Mouse (Mus musculus) ES-Bruce4 (cell line): ENCODE results near the gene Plscr3. TPM values are rescaled to one million over a fixed set of nuclear protein-coding genes. Genes with fewer than 3 reads are reported as not detected.
A peak's percentile ranks its signal among the peaks of the same experiment; 100 is the strongest.

ENCODE experiments used
- H3K27ac ChIP-seq: 2 replicates; pipeline ENCODE4 v1.5.1; 2012; ENCODE audit warnings: low read length, inconsistent platforms; ENCODE audit not compliant: insufficient read depth
- H3K27me3 ChIP-seq: 2 replicates; pipeline ENCODE4 v1.6.1; 2012; ENCODE audit warnings: mild to moderate bottlenecking, low read length, inconsistent platforms; ENCODE audit not compliant: control insufficient read depth, poor library complexity, insufficient read depth, severe bottlenecking
- H3K36me3 ChIP-seq: 2 replicates; pipeline ENCODE4 v1.6.1; 2012; ENCODE audit warnings: inconsistent platforms, mild to moderate bottlenecking, low read length, moderate library complexity; ENCODE audit not compliant: control insufficient read depth, poor library complexity, insufficient read depth, severe bottlenecking
- H3K4me1 ChIP-seq: one replicate; pipeline ENCODE4 v1.8.1; 2011; ENCODE audit warnings: low read length; ENCODE audit not compliant: control insufficient read depth, insufficient read depth
- H3K4me3 ChIP-seq: 2 replicates; pipeline ENCODE4 v1.5.1; 2011; ENCODE audit warnings: low read depth, mild to moderate bottlenecking, low read length
- H3K9ac ChIP-seq: 2 replicates; pipeline ENCODE4 v1.6.1; 2012; ENCODE audit warnings: low read depth, mild to moderate bottlenecking, inconsistent platforms; ENCODE audit not compliant: poor library complexity, severe bottlenecking
- H3K9me3 ChIP-seq: replicated peaks from 2 replicates; pipeline ENCODE4 v1.6.1; 2012; ENCODE audit warnings: mild to moderate bottlenecking, low read length, inconsistent platforms; ENCODE audit not compliant: control insufficient read depth, poor library complexity, insufficient read depth, severe bottlenecking
- CTCF ChIP-seq: IDR thresholded peaks from one replicate; pipeline ENCODE4 v1.8.1; 2011; ENCODE audit warnings: low read depth, low read length
- EP300 ChIP-seq: IDR thresholded peaks from 2 replicates; pipeline ENCODE4 v1.6.1; 2011; ENCODE audit warnings: low read depth, low read length; ENCODE audit not compliant: insufficient read depth
- POLR2A ChIP-seq: IDR thresholded peaks from one replicate; pipeline ENCODE4 v1.8.1; 2011; ENCODE audit warnings: low read length; ENCODE audit not compliant: insufficient read depth
- polyA plus RNA-seq: library from polyadenylated mRNA; stranded (reverse); fragments of >200 nt; gene quantifications from 2 replicates; pipeline ENCODE4 v1.2.4, GENCODE M21; 2011; ENCODE audit warnings: low read depth; ENCODE audit not compliant: missing spikeins, insufficient read depth, insufficient read length

The Plscr3 gene
- polyA plus RNA-seq, 1 experiment, result 27.2 TPM

DNA sequence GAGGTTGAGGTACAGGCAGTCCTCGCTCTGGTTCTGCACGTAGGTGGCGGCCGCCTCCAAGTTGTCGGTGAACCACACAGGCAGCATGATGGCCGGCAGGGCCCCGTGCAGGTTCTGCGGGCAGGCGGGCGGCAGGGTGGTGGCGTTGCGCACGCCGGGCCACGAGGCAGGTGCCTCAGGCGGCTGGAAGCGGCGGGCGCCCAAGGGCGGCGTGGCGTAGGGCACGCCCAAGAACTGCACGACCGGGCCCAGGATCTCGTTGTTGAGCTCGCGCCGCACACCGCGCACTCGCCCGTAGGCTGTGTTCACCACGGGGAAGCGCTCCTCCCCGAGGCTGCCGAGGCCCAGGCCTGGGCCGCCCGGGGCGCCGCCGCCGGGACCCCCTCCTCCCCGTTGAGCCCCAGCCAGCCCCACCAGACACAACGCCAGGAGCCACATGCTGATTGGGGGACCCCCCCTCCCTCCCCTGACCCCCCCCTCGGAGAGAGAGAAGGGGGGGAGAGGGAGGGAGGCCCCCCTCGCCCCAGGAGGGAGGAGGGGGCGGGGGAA is 12.1 kb upstream of the Plscr3 start:
- Histone ChIP-seq H3K9ac (peak overlapping the region; percentile 19), H3K9me3 (no peaks in the 10 kb centered on the region), H3K4me3 (peak overlapping the region; percentile 54), H3K4me1 (peaks cover 3% of the 10 kb centered on the region), H3K27ac (no peak overlapping the region), H3K27me3 (no peaks in the 10 kb centered on the region), H3K36me3 (no peaks in the 10 kb centered on the region)
- TF ChIP-seq EP300, result no peak
- no peak for TF ChIP-seq POLR2A
- TF ChIP-seq CTCF, result no peak

DNA sequence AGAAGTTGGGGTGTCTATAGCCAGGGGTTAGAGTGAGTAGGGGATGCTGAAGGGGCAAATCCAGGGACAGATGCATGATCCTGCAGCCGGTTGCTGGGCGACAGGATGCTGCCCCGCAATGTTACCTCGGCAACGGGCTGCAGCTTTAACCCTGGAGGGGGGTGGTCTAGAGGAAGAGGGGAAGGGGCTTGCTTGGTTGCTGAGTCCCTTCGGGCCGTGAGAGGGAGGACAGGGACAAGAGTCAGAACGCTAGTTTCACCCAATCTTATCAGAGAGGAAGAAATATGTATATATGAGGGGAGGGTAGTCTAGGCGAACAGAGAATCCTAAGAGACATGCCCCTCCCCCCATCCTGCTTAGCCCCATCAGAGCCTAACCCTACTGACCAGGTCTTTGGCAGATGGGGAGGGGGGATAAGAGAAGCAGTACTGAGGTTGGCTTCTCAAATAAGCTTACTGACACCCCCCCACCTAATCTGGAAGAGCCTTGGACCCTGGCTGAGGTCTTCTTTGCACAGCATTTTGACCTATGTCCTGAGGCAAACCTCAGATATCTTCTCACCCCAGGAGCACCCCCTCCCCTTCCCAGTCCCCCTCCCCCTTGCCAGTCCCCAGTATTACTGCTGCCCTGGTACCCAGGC is 10.7 kb upstream of the Plscr3 start:
- H3K27ac ChIP-seq, result no peak overlapping the region
- H3K4me1 ChIP-seq, result no peaks in the 10 kb centered on the region
- no peaks in the 10 kb centered on the region for H3K9me3 ChIP-seq
- no peaks in the 10 kb centered on the region for H3K36me3 ChIP-seq
- H3K9ac ChIP-seq, result no peak overlapping the region
- no peak overlapping the region for H3K4me3 ChIP-seq
- TF ChIP-seq POLR2A (no peak), EP300 (no peak), CTCF (no peak)
- no peaks in the 10 kb centered on the region for H3K27me3 ChIP-seq

DNA sequence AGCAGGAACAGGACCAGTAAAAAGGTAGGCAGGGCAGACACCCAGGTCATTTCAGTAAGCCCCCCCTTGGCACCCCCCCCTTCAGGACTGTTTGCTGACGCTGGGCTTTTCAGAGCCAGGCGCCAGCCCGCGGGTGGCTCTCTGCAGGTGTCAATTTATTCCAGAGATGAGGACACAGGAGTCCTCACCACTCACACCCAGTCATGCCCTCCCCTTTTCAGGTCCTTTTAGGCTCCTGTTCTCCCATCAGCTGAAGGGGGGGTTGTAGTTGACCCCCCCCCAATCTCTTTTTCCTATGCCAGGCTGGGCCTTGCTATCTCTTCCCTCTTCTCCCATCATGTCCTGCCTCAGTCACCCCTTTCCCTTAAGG is 10.2 kb upstream of the Plscr3 start:
- Histone ChIP-seq H3K4me3 (no peak overlapping the region), H3K9me3 (no peaks in the 10 kb centered on the region), H3K4me1 (no peaks in the 10 kb centered on the region), H3K27me3 (no peaks in the 10 kb centered on the region), H3K9ac (no peak overlapping the region), H3K36me3 (no peaks in the 10 kb centered on the region), H3K27ac (no peak overlapping the region)
- TF ChIP-seq EP300 (no peak), CTCF (no peak), POLR2A (no peak)

DNA sequence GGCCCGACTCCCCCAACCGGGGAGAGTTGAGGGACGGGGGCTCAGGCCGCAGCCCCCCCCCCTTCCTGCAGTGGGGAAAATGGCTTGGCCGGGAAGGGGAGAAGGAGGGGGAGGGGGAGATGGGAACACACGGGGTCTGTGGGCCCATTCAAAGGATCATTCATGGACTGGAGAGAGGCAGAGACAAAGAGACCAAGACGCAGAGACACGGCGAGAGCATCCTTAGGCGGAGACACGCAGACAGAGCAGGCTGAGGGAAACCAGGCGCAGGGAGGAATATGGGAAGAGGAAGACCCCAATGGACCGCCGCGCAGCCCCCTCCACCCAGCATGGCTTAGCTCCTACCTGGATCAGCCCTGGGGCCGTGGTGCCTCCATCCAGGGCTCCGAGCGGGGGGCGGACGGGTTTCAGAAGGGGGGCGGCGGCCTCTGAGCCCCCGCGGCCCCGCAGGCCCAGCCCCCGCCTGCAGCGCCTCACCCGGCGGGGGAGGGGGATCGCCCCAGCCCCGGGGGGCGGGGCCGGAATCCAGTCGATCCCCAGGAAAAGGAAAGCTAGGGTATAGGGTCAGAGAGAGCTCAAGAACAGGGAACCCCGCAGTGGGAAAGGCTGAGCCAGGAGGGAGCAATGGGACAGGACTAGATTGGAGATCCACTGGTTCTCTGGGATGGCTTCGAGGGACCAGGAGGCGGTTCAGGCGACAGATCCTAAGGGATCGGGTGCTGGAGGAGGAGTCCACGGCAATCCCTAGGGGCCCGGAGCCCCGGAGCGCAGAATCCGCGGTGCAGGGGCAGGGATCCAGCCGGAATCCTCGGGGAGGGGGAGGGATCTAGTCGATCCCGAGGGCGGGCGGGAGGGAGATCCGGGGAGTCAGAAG is 9.2 kb upstream of the Plscr3 start:
- no peaks in the 10 kb centered on the region for H3K4me1 ChIP-seq
- no peaks in the 10 kb centered on the region for H3K9me3 ChIP-seq
- H3K4me3 ChIP-seq, result peak overlapping the region; percentile 79
- H3K27ac ChIP-seq, result no peak overlapping the region
- H3K27me3 ChIP-seq, result no peaks in the 10 kb centered on the region
- TF ChIP-seq EP300 (no peak), CTCF (no peak), POLR2A (no peak)
- peak overlapping the region; percentile 94 for H3K9ac ChIP-seq
- no peaks in the 10 kb centered on the region for H3K36me3 ChIP-seq

DNA sequence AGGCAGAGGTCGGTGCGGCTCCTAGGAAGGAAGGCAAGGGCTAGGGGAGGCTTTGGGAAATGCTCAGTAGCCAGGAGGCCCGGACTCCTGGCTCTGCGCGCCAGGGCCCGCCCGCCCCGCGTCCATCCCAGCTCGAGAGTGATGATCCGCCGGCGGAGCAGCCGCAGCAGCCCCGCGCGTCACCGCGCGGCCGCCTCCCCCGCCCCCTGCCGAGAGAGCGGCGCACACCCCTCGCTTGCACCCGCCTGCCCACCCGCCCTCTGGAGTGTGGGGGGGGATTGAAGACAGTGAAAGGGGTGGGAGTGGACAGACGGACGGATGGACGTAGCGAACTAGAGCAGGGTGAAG is 8.6 kb upstream of the Plscr3 start, which contains the start of gene Nlgn2:
Nlgn2 (minus strand) TSS at position 181 of the 348 bp plus-strand sequence.
- Histone ChIP-seq H3K27me3 (no peaks in the 10 kb centered on the region), H3K9ac (peak within 1 kb of the TSS; percentile 94), H3K4me1 (no peaks in the 10 kb centered on the region), H3K36me3 (no peaks in the 10 kb centered on the region), H3K27ac (peak within 1 kb of the TSS; percentile 49), H3K4me3 (peak within 1 kb of the TSS; percentile 96), H3K9me3 (no peaks in the 10 kb centered on the region)
- TF ChIP-seq POLR2A (no peak), CTCF (no peak), EP300 (no peak)
